Mouse (Mus musculus): ENCODE results near the gene Cabp2. TPM values are rescaled to one million over a fixed set of nuclear protein-coding genes. Genes with fewer than 3 reads are reported as not detected.
"Not testable (repeated sequence)": the region's sequence is repeated elsewhere in the genome, so short reads cannot be mapped to it uniquely, and the experiment has no call there.

Gene Cabp2
- total RNA-seq, 4 experiments from 2014 or later = not detected

DNA sequence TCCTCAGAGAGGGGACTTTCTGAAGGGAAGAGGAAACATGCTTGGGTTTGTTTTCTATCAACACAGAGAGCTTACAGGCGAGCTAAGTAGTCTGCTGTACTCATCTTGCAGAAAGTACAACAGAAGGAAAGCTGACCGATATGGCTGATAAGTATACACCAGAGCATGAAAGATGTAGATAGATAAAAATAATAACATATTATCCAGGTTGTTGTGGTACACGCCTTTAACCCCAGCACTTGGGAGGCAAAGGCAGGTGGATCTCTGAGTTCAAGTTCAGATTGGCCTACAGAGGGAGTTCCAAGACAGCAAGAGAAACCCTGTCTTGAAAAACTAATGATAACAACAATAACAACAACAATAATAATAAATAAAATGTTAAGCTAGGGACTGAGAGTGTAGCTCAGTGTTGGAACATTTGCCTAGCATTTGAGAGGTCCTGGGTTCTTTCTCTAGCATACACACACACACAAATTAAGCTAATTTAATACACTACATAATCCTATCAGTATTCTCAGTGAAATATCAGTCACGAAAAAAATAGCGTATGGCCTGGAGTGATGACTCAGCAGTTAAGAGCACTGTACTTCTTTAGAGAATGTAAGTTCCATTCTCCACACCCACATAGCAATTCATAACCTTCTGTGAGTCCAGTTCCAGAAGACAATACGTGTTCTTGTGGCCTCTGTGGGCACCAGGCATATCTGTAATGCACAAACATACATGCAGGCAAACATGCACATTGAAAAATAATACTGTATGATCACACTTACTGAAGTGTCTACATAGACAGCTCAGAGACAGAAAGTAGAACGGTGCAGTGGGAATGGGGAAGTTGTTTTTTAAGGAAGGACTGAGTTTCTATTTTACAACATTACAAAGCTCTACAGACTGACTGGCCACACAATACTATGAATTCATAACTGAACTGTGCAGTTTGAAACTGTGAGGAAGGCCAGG lies 41.3 kb downstream of the Cabp2 start:
- no peak for DNase-seq (ENCODE audit: low spot score in 2 of 2)

DNA sequence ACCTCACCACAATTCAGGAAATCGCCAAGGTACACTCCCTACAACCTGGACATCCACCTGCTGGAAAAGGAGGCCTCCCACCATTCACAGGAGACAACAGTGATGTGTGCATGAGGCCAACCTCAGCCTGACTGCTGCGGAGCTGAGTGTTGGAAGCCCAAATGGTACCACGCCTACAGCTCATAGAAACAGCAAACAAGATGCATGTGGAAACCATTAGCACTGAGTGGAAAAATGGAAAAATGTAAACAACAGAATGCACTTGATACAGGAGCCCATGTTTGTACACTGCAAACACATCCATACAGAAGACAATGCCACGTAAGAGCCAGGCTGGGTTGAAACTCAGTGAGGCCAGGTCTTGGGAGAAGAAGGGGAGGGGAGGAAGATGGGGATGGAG lies 43.1 kb downstream of the Cabp2 start:
- DNase-seq (ENCODE audit: low spot score in 2 of 2) = no peak

DNA sequence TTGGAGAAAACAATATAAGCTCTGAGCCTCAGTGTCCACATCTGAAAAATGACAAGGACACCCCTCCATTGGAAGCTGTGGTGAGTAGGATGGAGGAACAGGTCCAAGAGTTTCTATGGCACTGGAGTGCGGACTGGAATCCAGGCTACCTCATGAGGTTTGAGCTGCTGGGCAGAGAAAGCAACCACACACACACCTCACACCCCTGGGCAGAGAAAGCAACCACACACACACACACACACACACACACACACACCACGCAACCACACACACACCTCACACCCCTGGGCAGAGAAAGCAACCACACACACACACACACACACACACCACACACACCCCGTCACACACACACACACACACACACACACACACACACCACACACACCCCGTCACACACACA lies 43.9 kb downstream of the Cabp2 start:
- not testable (repeated sequence) for DNase-seq (ENCODE audit: low spot score in 2 of 2)

DNA sequence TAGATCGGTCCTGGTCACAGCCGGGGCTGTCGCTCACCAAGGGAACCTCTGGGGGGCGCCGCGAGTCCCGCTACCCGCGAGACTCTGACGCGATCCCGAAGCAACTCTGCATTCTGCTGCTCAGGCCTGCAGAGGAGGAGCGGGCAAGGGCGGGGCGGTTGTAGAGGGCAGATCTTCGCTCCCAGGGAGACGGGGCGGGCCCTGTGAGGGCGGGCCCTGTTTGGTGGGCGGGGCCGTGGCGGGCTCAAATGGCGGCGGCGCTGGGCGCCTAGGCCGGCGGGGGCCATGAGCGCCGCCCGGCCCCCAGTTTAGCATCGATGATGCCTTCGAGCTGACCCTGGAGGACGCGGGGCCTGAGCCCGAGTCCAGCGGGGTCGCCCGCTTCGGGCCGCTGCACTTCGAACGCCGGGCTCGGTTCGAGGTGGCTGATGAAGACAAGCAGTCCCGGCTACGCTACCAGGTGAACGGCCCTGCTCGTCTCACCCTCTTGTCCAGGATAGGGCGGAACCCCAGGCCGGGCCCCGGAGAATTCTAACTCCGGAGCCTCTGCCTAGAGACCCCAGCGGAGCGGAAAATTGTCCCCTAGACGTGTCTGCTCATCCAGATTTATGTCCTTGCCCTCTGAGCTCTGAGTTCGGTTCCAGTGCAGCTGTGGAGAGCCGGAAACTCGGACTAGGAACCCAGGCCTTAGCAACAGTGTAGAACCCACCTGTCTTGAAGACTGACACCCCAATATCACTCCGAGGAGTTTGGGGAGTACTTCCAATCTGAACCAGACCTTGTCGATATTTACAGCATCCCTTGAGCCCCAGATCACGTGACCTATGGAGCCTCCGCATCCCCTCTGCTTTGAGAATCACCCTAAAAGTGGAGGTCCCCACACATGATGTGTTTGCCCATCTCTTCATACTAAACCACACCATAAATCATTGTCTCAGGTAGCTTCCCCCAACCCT lies 44.6 kb downstream of the Cabp2 start, which contains the start of gene Aip:
TSS of gene Aip (minus strand) at position 118 of the 956 bp plus-strand sequence.
- peak; percentile 96 to 98 for DNase-seq (ENCODE audit: low spot score in 2 of 2)

DNA sequence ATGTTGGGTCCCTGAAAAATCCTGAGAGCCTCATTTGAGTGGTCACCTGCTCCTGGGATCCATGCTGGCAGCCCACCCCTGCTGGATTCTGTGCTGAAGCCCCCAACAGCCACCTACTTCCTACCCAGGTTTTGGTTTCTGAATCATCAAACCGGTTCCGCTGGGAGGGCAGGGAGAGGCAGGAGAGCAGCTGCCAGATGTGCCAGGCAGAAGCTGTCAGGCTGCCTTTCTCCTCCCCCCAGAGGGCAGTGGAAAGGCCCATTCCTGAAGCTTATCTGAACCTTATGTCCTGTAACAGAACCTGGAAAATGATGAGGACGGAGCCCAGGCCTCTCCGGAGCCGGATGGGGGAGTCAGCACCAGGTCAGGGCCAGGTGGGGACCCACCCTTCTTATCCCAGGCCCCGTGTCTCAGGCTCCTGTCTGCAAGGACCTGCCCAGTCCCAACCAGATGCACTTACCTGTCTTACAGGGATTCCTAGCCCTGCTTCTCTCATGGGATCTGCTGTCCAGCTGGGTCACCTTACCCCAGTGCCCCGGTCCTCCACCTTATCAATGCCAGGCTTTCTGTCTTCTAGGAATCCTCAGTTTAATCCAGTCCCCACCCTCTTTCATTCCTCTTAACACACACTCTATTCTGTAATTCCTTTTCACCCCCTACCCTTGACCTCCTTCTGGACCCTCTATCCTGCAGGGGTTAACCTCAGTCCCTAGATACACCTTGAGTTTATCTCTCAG lies 45.5 kb downstream of the Cabp2 start:
- no peak for DNase-seq (ENCODE audit: low spot score in 2 of 2)

DNA sequence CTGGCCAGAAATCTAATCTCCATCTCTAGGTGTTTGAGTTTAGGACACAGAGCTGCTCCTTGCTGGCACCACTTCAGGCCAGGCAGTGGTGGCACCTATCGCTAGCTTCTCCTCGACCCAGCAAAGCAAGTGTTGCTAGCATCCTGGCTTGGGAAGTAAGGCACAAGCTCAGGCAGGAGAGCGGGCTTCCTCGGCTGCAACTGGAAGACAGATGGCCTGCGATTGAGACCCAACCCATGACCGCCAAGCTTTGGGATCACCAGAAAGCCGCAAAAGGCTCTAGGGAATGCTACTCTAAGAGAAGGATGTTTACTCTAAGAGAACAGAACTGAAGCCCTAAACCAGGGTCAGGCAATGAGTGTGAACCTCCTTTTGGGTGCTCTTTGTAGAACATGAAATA lies 48.1 kb downstream of the Cabp2 start:
- DNase-seq (ENCODE audit: low spot score in 2 of 2) = no peak

DNA sequence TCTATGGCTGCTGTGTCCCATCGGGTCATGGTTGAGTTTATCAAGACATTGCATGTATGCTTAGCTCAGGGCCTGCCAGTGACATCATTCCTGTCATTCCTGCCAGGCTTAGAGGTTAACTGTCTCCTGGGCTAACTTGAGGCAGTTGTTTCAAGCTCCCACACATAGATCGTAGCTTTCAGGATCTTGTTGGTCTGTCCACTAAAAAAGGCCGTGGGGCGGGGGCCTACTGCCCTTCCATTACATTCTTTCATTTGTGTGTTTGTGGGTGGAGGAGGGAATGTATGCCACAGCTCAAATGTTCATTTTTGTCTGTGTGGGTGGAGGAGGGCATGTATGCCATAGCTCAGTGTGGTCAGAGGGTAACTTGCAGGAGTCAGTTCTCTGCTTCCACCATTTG lies 48.7 kb downstream of the Cabp2 start:
- no peak for DNase-seq (ENCODE audit: low spot score in 2 of 2)

DNA sequence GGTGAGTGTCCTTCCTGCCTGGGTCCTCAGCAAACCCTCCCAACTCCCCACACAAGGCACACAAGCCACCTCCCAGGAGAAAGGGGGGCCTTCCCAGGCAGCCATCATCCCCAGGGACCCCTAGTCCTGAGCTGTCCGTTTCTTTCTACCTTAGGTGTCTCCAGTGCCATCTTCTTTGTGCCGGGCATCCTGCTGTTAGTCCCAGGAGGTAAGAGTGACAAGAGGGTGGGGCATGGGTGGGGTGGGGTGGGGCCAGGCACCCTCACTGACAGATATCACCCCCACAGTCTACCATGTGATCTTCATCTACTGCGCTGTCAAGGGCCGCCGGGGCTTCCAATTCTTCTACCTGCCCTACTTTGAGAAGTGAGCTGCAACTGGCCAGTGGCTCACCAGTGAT lies 49.7 kb downstream of the Cabp2 start:
- DNase-seq (ENCODE audit: low spot score in 2 of 2) = no peak

DNA sequence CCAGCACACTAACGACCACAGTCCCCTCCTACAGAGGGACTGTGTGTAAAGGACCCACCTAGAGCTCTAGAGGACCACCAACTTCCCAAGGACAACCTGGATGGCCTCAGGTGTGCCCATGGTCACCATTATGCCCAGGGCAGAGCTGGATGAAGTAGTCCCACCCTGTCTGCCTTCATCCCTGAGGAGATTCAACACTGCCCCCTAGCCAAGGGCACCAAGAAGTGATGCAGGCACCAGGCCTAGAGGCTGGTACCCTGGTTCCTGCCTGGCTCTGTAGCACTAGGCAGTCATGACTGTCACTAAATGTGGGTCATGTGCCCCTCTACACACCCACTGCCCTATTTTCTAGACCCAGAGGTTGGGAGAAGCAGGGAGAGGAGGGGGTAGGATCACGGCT lies 50.4 kb downstream of the Cabp2 start:
- no peak for DNase-seq (ENCODE audit: low spot score in 2 of 2)

DNA sequence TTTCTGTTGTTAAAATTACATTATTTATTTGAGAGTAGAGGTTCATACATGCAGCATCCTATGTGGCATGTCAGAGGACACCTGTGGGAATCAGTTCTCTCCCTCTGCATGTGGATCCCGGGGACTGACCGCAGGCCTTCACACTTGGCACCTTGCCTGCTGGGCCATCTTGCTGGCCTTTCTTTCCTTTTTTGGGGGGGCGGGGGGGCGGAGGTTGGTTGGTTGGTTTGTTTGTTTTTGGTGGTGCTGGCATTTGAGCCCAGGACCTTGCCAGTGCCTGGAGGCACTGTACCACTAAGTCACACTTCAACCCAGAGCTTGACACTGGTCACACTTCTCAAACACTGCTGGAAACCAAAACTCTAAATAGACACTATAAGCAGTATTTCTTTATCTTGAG lies 53.0 kb downstream of the Cabp2 start:
- DNase-seq (ENCODE audit: low spot score in 2 of 2) = no peak

DNA sequence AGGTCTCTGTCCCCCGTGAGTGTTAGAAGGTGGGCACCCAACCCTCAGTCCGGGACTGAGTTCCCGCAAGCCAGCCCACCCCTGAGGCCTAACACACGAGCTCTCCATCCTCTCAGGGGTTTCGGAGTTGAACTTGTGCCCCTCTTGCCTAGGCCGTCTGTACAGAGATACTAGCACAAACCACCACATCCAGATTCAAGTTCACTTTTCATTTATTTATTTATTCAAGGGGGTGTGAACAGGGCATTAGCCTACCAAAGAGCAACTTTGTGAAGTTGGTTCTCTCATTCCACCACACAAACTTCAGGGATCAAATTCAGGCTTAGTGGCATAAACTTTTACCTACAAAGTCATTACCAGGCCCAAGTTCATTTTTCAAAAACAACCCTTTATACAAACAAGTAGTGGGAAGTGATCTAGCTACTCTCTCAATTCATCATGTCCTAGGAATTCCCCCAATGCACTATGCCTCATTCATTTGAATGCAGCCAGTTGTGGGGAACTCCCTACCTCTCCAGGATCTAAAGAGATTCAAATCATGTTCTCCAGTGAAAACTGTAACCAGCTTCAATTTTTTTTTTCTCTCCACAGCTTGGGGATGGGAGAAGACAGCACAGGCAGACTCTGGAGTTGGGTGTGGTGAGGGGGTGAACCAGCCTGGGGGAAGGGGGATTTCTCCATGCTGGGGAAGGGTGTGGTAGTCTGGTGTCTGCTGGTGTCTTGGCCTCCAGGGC lies 54.0 kb downstream of the Cabp2 start:
- DNase-seq (ENCODE audit: low spot score in 2 of 2) = not testable (repeated sequence)

DNA sequence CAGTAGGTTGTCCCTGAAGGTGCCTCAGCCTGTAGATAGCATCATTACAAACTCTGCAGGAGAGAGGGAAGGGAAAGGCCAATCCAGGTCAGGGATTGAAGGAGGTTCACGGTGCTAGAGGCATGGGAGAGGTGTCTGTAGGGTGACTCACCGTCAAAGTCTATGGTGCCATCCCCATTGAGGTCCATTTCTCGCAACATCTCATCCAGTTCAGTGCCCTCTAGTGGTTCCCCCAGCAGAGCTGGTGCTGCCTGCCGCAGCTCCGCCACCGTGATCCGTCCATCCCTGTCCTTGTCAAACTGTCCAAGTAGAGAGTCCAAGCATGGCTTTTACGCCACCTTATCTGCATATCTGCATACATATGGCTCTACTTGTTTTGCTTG lies 54.6 kb downstream of the Cabp2 start:
- not testable (repeated sequence) for DNase-seq (ENCODE audit: low spot score in 2 of 2)

DNA sequence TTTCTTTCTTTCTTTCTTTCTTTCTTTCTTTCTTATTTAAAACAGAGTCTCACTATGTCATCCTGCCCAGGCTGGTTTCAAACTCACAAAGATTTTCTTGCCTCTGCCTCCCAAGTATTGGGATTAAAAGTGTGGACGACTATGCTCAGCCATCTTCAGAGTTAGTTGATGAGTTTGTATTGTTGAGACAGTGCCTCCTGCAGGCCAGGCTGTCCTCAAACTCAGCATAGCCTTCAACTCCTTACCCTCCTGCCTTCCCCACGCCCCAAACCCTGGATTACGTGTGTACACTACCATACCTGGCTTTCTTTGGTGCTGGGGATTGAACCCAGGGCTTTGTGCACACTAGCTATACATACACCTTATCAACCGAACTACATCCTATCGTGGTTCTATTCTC lies 55.1 kb downstream of the Cabp2 start:
- no peak for DNase-seq (ENCODE audit: low spot score in 2 of 2)

Other genes with a start within 250 kb of the Cabp2 start
- gene Chka, start 229.8 kb upstream of the Cabp2 start, total RNA-seq (2022) = 1 to 10 TPM in 3 of 4 experiments, under 1 TPM in 1; 0.97 to 1.6 (median 1.2) TPM
- gene Tcirg1, start 174.4 kb upstream of the Cabp2 start, total RNA-seq (2022) = 1 to 10 TPM; 2.2 to 5.1 (median 3.0) TPM
- gene Ndufs8, start 168.8 kb upstream of the Cabp2 start, total RNA-seq (2022) = 100 to 1,000 TPM; 222 to 255 (median 235) TPM
- 1 to 10 TPM; 1.0 to 2.6 (median 1.3) TPM for gene Aldh3b1, start 151.8 kb upstream of the Cabp2 start, total RNA-seq (2022)
- 1 to 10 TPM; 3.2 to 4.5 (median 3.5) TPM for gene Unc93b1, start 146.4 kb upstream of the Cabp2 start, total RNA-seq (2022)
- not detected for gene Aldh3b3, start 122.9 kb upstream of the Cabp2 start, total RNA-seq (2022)
- under 1 TPM in 3 of 4 experiments, not detected in 1; 0.19 to 0.62 (median 0.52) TPM for gene Aldh3b2, start 109.2 kb upstream of the Cabp2 start, total RNA-seq (2022)
- gene Acy3, start 95.0 kb upstream of the Cabp2 start, total RNA-seq (2022) = 1 to 10 TPM; 1.1 to 1.7 (median 1.5) TPM
- under 1 TPM in 1 of 4 experiments, not detected in 3; 0.16 TPM for gene Tbx10, start 88.8 kb upstream of the Cabp2 start, total RNA-seq (2022)
- 10 to 100 TPM; 19.0 to 24.8 (median 22.8) TPM for gene Nudt8, start 81.0 kb upstream of the Cabp2 start, total RNA-seq (2022)
- gene Gm49405, start 81.0 kb upstream of the Cabp2 start, total RNA-seq (2022) = under 1 TPM; 0.12 to 0.39 (median 0.15) TPM
- gene Doc2g, start 78.3 kb upstream of the Cabp2 start, total RNA-seq (2022) = 1 to 10 TPM in 1 of 4 experiments, under 1 TPM in 3; 0.36 to 1.2 (median 0.73) TPM
- 100 to 1,000 TPM; 435 to 477 (median 462) TPM for gene Ndufv1, start 68.8 kb upstream of the Cabp2 start, total RNA-seq (2022)
- 100 to 1,000 TPM; 411 to 453 (median 419) TPM for gene Gstp1, start 43.6 kb upstream of the Cabp2 start, total RNA-seq (2022)
- gene Gstp2, start 35.6 kb upstream of the Cabp2 start, total RNA-seq (2022) = 100 to 1,000 TPM; 240 to 258 (median 250) TPM
- not detected for gene Gstp3, start 22.0 kb upstream of the Cabp2 start, total RNA-seq (2022)
- gene Cdk2ap2, start 15.6 kb downstream of the Cabp2 start, total RNA-seq (2022) = 10 to 100 TPM; 14.0 to 20.3 (median 18.0) TPM
- 1 to 10 TPM; 1.1 to 3.3 (median 2.4) TPM for gene Pitpnm1, start 18.4 kb downstream of the Cabp2 start, total RNA-seq (2022)
- 10 to 100 TPM; 85.7 to 96.3 (median 90.3) TPM for gene Aip, start 44.3 kb downstream of the Cabp2 start, total RNA-seq (2022)
- not detected for gene Gpr152, start 58.2 kb downstream of the Cabp2 start, total RNA-seq (2022)
- not detected for gene Cabp4, start 62.5 kb downstream of the Cabp2 start, total RNA-seq (2022)
- 10 to 100 TPM; 10.4 to 13.2 (median 11.6) TPM for gene Coro1b, start 67.0 kb downstream of the Cabp2 start, total RNA-seq (2022)
- gene Ptprcap, start 72.0 kb downstream of the Cabp2 start, total RNA-seq (2022) = under 1 TPM in 2 of 4 experiments, not detected in 2; 0.27 to 0.38 TPM
- gene Rps6kb2, start 81.8 kb downstream of the Cabp2 start, total RNA-seq (2022) = 10 to 100 TPM; 18.6 to 28.4 (median 25.7) TPM
- gene Carns1, start 93.9 kb downstream of the Cabp2 start, total RNA-seq (2022) = 10 to 100 TPM; 23.8 to 33.0 (median 24.9) TPM
- gene Tbc1d10c, start 109.7 kb downstream of the Cabp2 start, total RNA-seq (2022) = 1 to 10 TPM; 6.6 to 8.6 (median 7.9) TPM
- 100 to 1,000 TPM; 198 to 243 (median 235) TPM for gene Ppp1ca, start 110.5 kb downstream of the Cabp2 start, total RNA-seq (2022)
- gene Rad9a, start 120.1 kb downstream of the Cabp2 start, total RNA-seq (2022) = 1 to 10 TPM; 1.7 to 3.6 (median 2.3) TPM
- gene Clcf1, start 132.7 kb downstream of the Cabp2 start, total RNA-seq (2022) = under 1 TPM in 3 of 4 experiments, not detected in 1; 0.20 to 0.43 (median 0.22) TPM
- not detected for gene AC109138.7, start 132.8 kb downstream of the Cabp2 start, total RNA-seq (2022)
- gene Pold4, start 150.3 kb downstream of the Cabp2 start, total RNA-seq (2022) = 10 to 100 TPM; 13.1 to 19.4 (median 17.3) TPM
- gene Ssh3, start 187.6 kb downstream of the Cabp2 start, total RNA-seq (2022) = 1 to 10 TPM; 2.3 to 5.8 (median 2.9) TPM
- under 1 TPM in 1 of 4 experiments, not detected in 3; 0.63 TPM for gene Ankrd13d, start 201.6 kb downstream of the Cabp2 start, total RNA-seq (2022)
- gene Grk2, start 224.6 kb downstream of the Cabp2 start, total RNA-seq (2022) = 10 to 100 TPM; 55.7 to 65.2 (median 62.1) TPM